Comparison of ENCODE assay signal across 10 mouse cellular contexts in genomic region chr6:135148506-135148905, GRCm38 (mm10). TPM values are rescaled to one million over a fixed set of nuclear protein-coding genes. Genes with fewer than 3 reads are reported as not detected.
DNase-seq lines count a peak whose midpoint lies in the region; ATAC-seq and TF ChIP-seq lines count a peak whose summit lies in the region.
"Had no signal": no experiment of that assay in that cellular context is flagged by ENCODE, and none has a peak within 500 bp of the region (broad histone marks: within the 10 kb centered on the region; RNA-seq: fewer than 3 reads in every experiment).

No protein-coding gene starts in this region.

- intact Hi-C loops in left cerebral cortex, postnatal 4 days (cut with DNase I), result no loop called here

- peak; percentile 30 for DNase-seq in kidney, adult 18-20 months
- DNase-seq in MN1 (ENCODE audit: low spot score), result peak; percentile 23
- peak; percentile 57 for DNase-seq in lung, embryonic 14.5 days
- DNase-seq in right cerebral cortex, adult 2 months (ENCODE audit: low spot score in 2 of 2), result no peak
- no peak for DNase-seq in spleen, adult 18-20 months
- DNase-seq in left cerebral cortex, postnatal 4 days, result no peak

- TF ChIP-seq CTCF in cortical plate, adult 2 months (IDR thresholded peaks at IDR 0.05; ENCODE audit: extremely low read depth, insufficient read depth, low read length), result peak; percentile 55
- peak; percentile 82 for TF ChIP-seq CTCF in lung, embryonic 14.5 days (IDR thresholded peaks at IDR 0.05; ENCODE audit: low read depth)

- H3K4me2 ChIP-seq in kidney, embryonic 16.5 days (replicated peaks; ENCODE audit: low read depth, low read length), result no peak overlapping the region
- H3K4me2 ChIP-seq in lung, embryonic 14.5 days, result no peak overlapping the region
- H3K4me2 ChIP-seq: embryonic facial prominence, embryonic 12.5 days; lung, embryonic 15.5 days had no signal

- no peak for TF ChIP-seq POLR2A in cortical plate, adult 2 months (IDR thresholded peaks at IDR 0.05; ENCODE audit: extremely low read depth, insufficient read depth, low read length)

- H3K9me3 ChIP-seq in kidney, embryonic 16.5 days (ENCODE audit: low read length), result no peaks in the 10 kb centered on the region
- H3K9me3 ChIP-seq in lung, embryonic 14.5 days (ENCODE audit: low read depth, low read length), result no peaks in the 10 kb centered on the region
- H3K9me3 ChIP-seq: embryonic facial prominence, embryonic 12.5 days; lung, embryonic 15.5 days had no signal

- ATAC-seq in kidney, embryonic 16.5 days (ENCODE audit: low FRiP score, low TSS enrichment), result no peak; the same call in 1 of the 2 replicates
- no peak for ATAC-seq in lung, embryonic 14.5 days (ENCODE audit: insufficient read depth)

- no peak overlapping the region for H3K4me3 ChIP-seq in kidney, embryonic 16.5 days (ENCODE audit: low read length)
- H3K4me3 ChIP-seq in cortical plate, adult 2 months (ENCODE audit: insufficient read depth, low read length), result no peak overlapping the region
- no peak overlapping the region for H3K4me3 ChIP-seq in lung, embryonic 14.5 days (ENCODE audit: low read depth, low read length)
- H3K4me3 ChIP-seq: embryonic facial prominence, embryonic 12.5 days; lung, embryonic 15.5 days had no signal

- H3K27me3 ChIP-seq in kidney, embryonic 16.5 days (ENCODE audit: insufficient read depth, low read length), result no peaks in the 10 kb centered on the region
- H3K27me3 ChIP-seq in lung, embryonic 14.5 days (ENCODE audit: insufficient read depth, low read length), result no peaks in the 10 kb centered on the region
- H3K27me3 ChIP-seq: embryonic facial prominence, embryonic 12.5 days; lung, embryonic 15.5 days had no signal

- no peak overlapping the region for H3K9ac ChIP-seq in kidney, embryonic 16.5 days (replicated peaks; ENCODE audit: low read length)
- no peak overlapping the region for H3K9ac ChIP-seq in lung, embryonic 14.5 days
- H3K9ac ChIP-seq: embryonic facial prominence, embryonic 12.5 days; lung, embryonic 15.5 days had no signal

- no peaks in the 10 kb centered on the region for H3K4me1 ChIP-seq in kidney, embryonic 16.5 days (ENCODE audit: insufficient read depth, low read length)
- H3K4me1 ChIP-seq in cortical plate, adult 2 months (ENCODE audit: control insufficient read depth, insufficient read depth, low read length), result peaks cover 3% of the 10 kb centered on the region; the same call in 1 of the 2 replicates
- no peaks in the 10 kb centered on the region for H3K4me1 ChIP-seq in lung, embryonic 14.5 days (ENCODE audit: insufficient read depth)
- H3K4me1 ChIP-seq: embryonic facial prominence, embryonic 12.5 days; lung, embryonic 15.5 days had no signal

- H3K27ac ChIP-seq in kidney, embryonic 16.5 days (ENCODE audit: low read length), result no peak overlapping the region
- no peak overlapping the region for H3K27ac ChIP-seq in cortical plate, adult 2 months (ENCODE audit: insufficient read depth, low read length)
- no peak overlapping the region for H3K27ac ChIP-seq in lung, embryonic 14.5 days (ENCODE audit: low read depth)
- H3K27ac ChIP-seq: embryonic facial prominence, embryonic 12.5 days; lung, embryonic 15.5 days had no signal

- WGBS in kidney, embryonic 16.5 days, result 76% methylated on average over 1 of the region's 1 CpGs
- 40% methylated on average over 1 of the region's 1 CpGs for WGBS in lung, embryonic 14.5 days

- peaks cover 3% of the 10 kb centered on the region; the same call in 1 of the 2 replicates for H3K36me3 ChIP-seq in kidney, embryonic 16.5 days (ENCODE audit: insufficient read depth, low read length)
- no peaks in the 10 kb centered on the region for H3K36me3 ChIP-seq in lung, embryonic 14.5 days (ENCODE audit: insufficient read depth)
- H3K36me3 ChIP-seq: embryonic facial prominence, embryonic 12.5 days; lung, embryonic 15.5 days had no signal

RNA-seq across cellular contexts. Expression of gene Gprc5d, which starts 30.4 kb away (rescaled TPM):
- polyA plus RNA-seq in kidney, embryonic 16.5 days (2015; fragmentation: Nextera tagmentation; extraction: Ambion mirVana), result not detected in 2 replicates
- 0.42 and 0.61 TPM in 2 replicates for polyA plus RNA-seq in cortical plate, adult 2 months (2012; rRNA removed)
- polyA plus RNA-seq in lung, embryonic 14.5 days (2014; fragmentation: Nextera tagmentation; extraction: Ambion mirVana), result not detected in 2 replicates
- not detected for total RNA-seq in left cerebral cortex, postnatal 4 days (2021)
- polyA plus RNA-seq: embryonic facial prominence, embryonic 12.5 days; lung, embryonic 15.5 days had no signal

RNA-seq across cellular contexts. Expression of gene Fam234b, which starts 49.3 kb away (rescaled TPM):
- polyA plus RNA-seq in kidney, embryonic 16.5 days (2015; fragmentation: Nextera tagmentation; extraction: Ambion mirVana), result 41.1 and 42.9 TPM in 2 replicates
- 158 and 167 TPM in 2 replicates for polyA plus RNA-seq in cortical plate, adult 2 months (2012; rRNA removed)
- polyA plus RNA-seq in lung, embryonic 14.5 days (2014; fragmentation: Nextera tagmentation; extraction: Ambion mirVana), result 22.4 and 25.2 TPM in 2 replicates
- 10 to 100 TPM; 86.1 to 92.1 TPM for total RNA-seq in left cerebral cortex, postnatal 4 days (2021)

RNA-seq across cellular contexts. Expression of gene Hebp1, which starts 49.3 kb away (rescaled TPM):
- 34.6 and 41.5 TPM in 2 replicates for polyA plus RNA-seq in kidney, embryonic 16.5 days (2015; fragmentation: Nextera tagmentation; extraction: Ambion mirVana)
- 40.2 and 48.6 TPM in 2 replicates for polyA plus RNA-seq in cortical plate, adult 2 months (2012; rRNA removed)
- 2.5 and 2.7 TPM in 2 replicates for polyA plus RNA-seq in lung, embryonic 14.5 days (2014; fragmentation: Nextera tagmentation; extraction: Ambion mirVana)
- total RNA-seq in left cerebral cortex, postnatal 4 days (2021), result 10 to 100 TPM; 14.6 to 19.7 TPM

Comparison
In these comparisons a context has a peak if more than half of its experiments do, and no peak if none do; other contexts are left out.
1. DNase-seq: peak in kidney, adult 18-20 months (single experiment), MN1 (single experiment) and lung, embryonic 14.5 days (single experiment); none in right cerebral cortex, adult 2 months (0 of 2), spleen, adult 18-20 months (0 of 2) and left cerebral cortex, postnatal 4 days (single experiment).